In genomic region chr9:20916160-20916559, GRCm38 (mm10) we compare ENCODE assay signal across 8 mouse cellular contexts. TPM values are rescaled to one million over a fixed set of nuclear protein-coding genes. Genes with fewer than 3 reads are reported as not detected.
DNase-seq lines count a peak whose midpoint lies in the region; ATAC-seq lines count a peak whose summit lies in the region.

No protein-coding gene starts in this region.

- peak; percentile 58 for ATAC-seq in CD4-positive, CD25-positive, alpha-beta regulatory T cell, adult 4 months
- peak; percentile 32 to 55; a peak in 1 of 4 replicates for ATAC-seq in hematopoietic stem cell, adult 5-6 weeks (replicated peaks in 1 of 2; ENCODE audit: insufficient read depth in 1 of 2, low FRiP score in 2 of 2, low TSS enrichment in 1 of 2, low read depth in 1 of 2, poor library complexity in 2 of 2, severe bottlenecking in 2 of 2)
- peak; percentile 83 for ATAC-seq in megakaryocyte progenitor cell, adult 5-6 weeks (replicated peaks; ENCODE audit: poor library complexity)

- peak; percentile 31 to 33 for DNase-seq in adrenal gland, postnatal 36 days
- no peak for DNase-seq in adrenal gland, postnatal 25 days
- no peak for DNase-seq in urinary bladder, postnatal 10 days (ENCODE audit: low spot score)
- DNase-seq in MN1 (ENCODE audit: low spot score), result no peak
- no peak for DNase-seq in left cerebral cortex, adult 18-20 months (ENCODE audit: low spot score in 2 of 2)

RNA-seq across cellular contexts. Expression of gene Eif3g, which starts 17.7 kb away (rescaled TPM):
- 100 to 1,000 TPM; 154 to 178 TPM for total RNA-seq in adrenal gland, postnatal 36 days (2021)
- 143 and 150 TPM in 2 replicates for total RNA-seq in adrenal gland, postnatal 25 days (2021)
- 100 to 1,000 TPM; 200 to 213 TPM for polyA plus RNA-seq in CD4-positive, CD25-positive, alpha-beta regulatory T cell, adult 4 months (2017; shearing (Covaris generic))
- 128 and 177 TPM in 2 replicates for total RNA-seq in hematopoietic stem cell, adult 5-6 weeks (2017)
- 211 and 217 TPM in 2 replicates for total RNA-seq in megakaryocyte progenitor cell, adult 5-6 weeks (2015)
- total RNA-seq in megakaryocyte progenitor cell, adult 5-6 weeks (2017), result 234 and 248 TPM in 2 replicates
- 100 to 1,000 TPM; 133 to 134 TPM for total RNA-seq in left cerebral cortex, adult 18-20 months (2021)

RNA-seq across cellular contexts. Expression of gene Ppan, which starts 28.2 kb away (rescaled TPM):
- 10 to 100 TPM; 26.6 to 45.4 TPM for total RNA-seq in adrenal gland, postnatal 36 days (2021)
- 37.2 and 37.3 TPM in 2 replicates for total RNA-seq in adrenal gland, postnatal 25 days (2021)
- polyA plus RNA-seq in CD4-positive, CD25-positive, alpha-beta regulatory T cell, adult 4 months (2017; shearing (Covaris generic)), result 10 to 100 TPM; 24.1 to 36.4 TPM
- 118 and 137 TPM in 2 replicates for total RNA-seq in hematopoietic stem cell, adult 5-6 weeks (2017)
- total RNA-seq in megakaryocyte progenitor cell, adult 5-6 weeks (2015), result 46.8 and 49.6 TPM in 2 replicates
- total RNA-seq in megakaryocyte progenitor cell, adult 5-6 weeks (2017), result 147 and 151 TPM in 2 replicates
- 10 to 100 TPM; 20.7 to 23.3 TPM for total RNA-seq in left cerebral cortex, adult 18-20 months (2021)

RNA-seq across cellular contexts. Expression of gene Angptl6, which starts 36.6 kb away (rescaled TPM):
- 1 to 10 TPM; 3.2 to 3.5 TPM for total RNA-seq in adrenal gland, postnatal 36 days (2021)
- total RNA-seq in adrenal gland, postnatal 25 days (2021), result 2.9 and 3.7 TPM in 2 replicates
- polyA plus RNA-seq in CD4-positive, CD25-positive, alpha-beta regulatory T cell, adult 4 months (2017; shearing (Covaris generic)), result 1 to 10 TPM in 1 of 2 experiments, under 1 TPM in 1; 0.43 to 1.1 TPM
- 0.79 and 0.88 TPM in 2 replicates for total RNA-seq in hematopoietic stem cell, adult 5-6 weeks (2017)
- 0.73 and 0.81 TPM in 2 replicates for total RNA-seq in megakaryocyte progenitor cell, adult 5-6 weeks (2015)
- 0.54 and 0.87 TPM in 2 replicates for total RNA-seq in megakaryocyte progenitor cell, adult 5-6 weeks (2017)
- 10 to 100 TPM in 1 of 2 experiments, 1 to 10 TPM in 1; 9.7 to 11.7 TPM for total RNA-seq in left cerebral cortex, adult 18-20 months (2021)

RNA-seq across cellular contexts. Expression of gene Dnmt1, which starts 43.5 kb away (rescaled TPM):
- 10 to 100 TPM; 42.9 to 59.7 TPM for total RNA-seq in adrenal gland, postnatal 36 days (2021)
- 61.3 and 68.1 TPM in 2 replicates for total RNA-seq in adrenal gland, postnatal 25 days (2021)
- polyA plus RNA-seq in CD4-positive, CD25-positive, alpha-beta regulatory T cell, adult 4 months (2017; shearing (Covaris generic)), result 10 to 100 TPM; 43.0 to 75.2 TPM
- 198 and 242 TPM in 2 replicates for total RNA-seq in hematopoietic stem cell, adult 5-6 weeks (2017)
- total RNA-seq in megakaryocyte progenitor cell, adult 5-6 weeks (2015), result 109 and 114 TPM in 2 replicates
- total RNA-seq in megakaryocyte progenitor cell, adult 5-6 weeks (2017), result 222 and 314 TPM in 2 replicates
- total RNA-seq in left cerebral cortex, adult 18-20 months (2021), result 10 to 100 TPM; 40.2 to 41.0 TPM

RNA-seq across cellular contexts. Expression of gene A230050P20Rik, which starts 47.7 kb away (rescaled TPM):
- total RNA-seq in adrenal gland, postnatal 36 days (2021), result 10 to 100 TPM; 19.1 to 20.4 TPM
- total RNA-seq in adrenal gland, postnatal 25 days (2021), result 22.5 and 33.4 TPM in 2 replicates
- 10 to 100 TPM; 13.8 to 24.3 TPM for polyA plus RNA-seq in CD4-positive, CD25-positive, alpha-beta regulatory T cell, adult 4 months (2017; shearing (Covaris generic))
- total RNA-seq in hematopoietic stem cell, adult 5-6 weeks (2017), result 41.5 and 74.4 TPM in 2 replicates
- 11.8 and 16.3 TPM in 2 replicates for total RNA-seq in megakaryocyte progenitor cell, adult 5-6 weeks (2015)
- total RNA-seq in megakaryocyte progenitor cell, adult 5-6 weeks (2017), result 18.1 and 24.1 TPM in 2 replicates
- total RNA-seq in left cerebral cortex, adult 18-20 months (2021), result 10 to 100 TPM; 68.5 to 85.5 TPM

Comparison
In these comparisons a context has a peak if more than half of its experiments do, and no peak if none do; other contexts are left out.
1. DNase-seq: peak in adrenal gland, postnatal 36 days (2 of 2); none in adrenal gland, postnatal 25 days (single experiment), urinary bladder, postnatal 10 days (single experiment), MN1 (single experiment) and left cerebral cortex, adult 18-20 months (0 of 2).
2. Peak in every context shown above with its lines, with median percentiles within 50 percentile points of each other: ATAC-seq.